Mouse (Mus musculus): ENCODE measurements around the gene Kcnd3.

DNA sequence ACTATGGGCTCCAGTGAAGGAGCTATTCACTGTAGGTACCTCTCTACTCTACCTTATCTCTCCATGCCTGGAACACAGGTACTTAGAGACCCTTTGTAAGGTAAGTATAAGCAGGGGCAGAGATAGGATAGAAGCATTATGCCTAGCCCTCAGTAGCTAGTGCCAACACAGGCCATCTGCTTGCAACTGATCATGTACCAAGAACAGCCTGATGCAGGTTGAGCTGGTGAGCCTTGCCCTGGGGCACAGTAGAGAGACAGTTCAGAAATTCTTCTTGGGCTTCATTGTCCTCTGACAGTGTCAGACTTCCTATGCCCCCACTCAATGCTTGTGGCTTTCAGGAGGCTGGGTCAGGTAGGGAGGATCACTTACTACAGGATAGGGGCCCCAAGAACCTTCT, 62.9 kb downstream of the Kcnd3 start:
- TF ChIP-seq CTCF (IDR thresholded peaks at IDR 0.05; ENCODE audit: borderline replicate concordance, control insufficient read depth, extremely low read depth, insufficient read depth, low read length, poor library complexity), result no peak
- no peak for TF ChIP-seq POLR2A (IDR thresholded peaks at IDR 0.05; ENCODE audit: control insufficient read depth, extremely low read depth, insufficient read depth, low read length, poor library complexity)

Measured in thymus, adult 2 months (tissue).